Mouse (Mus musculus) intestine, embryonic 16.5 days (tissue): Measurements from ENCODE around the gene M1ap. TPM values are rescaled to one million over a fixed set of nuclear protein-coding genes. Genes with fewer than 3 reads are reported as not detected.

ENCODE experiments used
- ATAC-seq: fragments of 200-750 bp; cut with Nextera tagmentation; 2 replicates; pipeline ENCODE4 v1.8.0; 2017; ENCODE audit warnings: moderate TSS enrichment, moderate library complexity
- H3K27ac ChIP-seq: fragments of 300-500 bp; sonication (generic); 2 replicates; pipeline ENCODE4 v1.5.1; 2014; ENCODE audit warnings: mild to moderate bottlenecking, low read length
- H3K27me3 ChIP-seq: fragments of 300-500 bp; sonication (generic); replicated peaks from 2 replicates; pipeline ENCODE4 v1.6.1; 2014; ENCODE audit warnings: low read length, control low read depth, mixed read lengths; ENCODE audit not compliant: control insufficient read depth, insufficient read depth
- H3K36me3 ChIP-seq: fragments of 300-500 bp; sonication (generic); 2 replicates; pipeline ENCODE4 v1.6.1; 2014; ENCODE audit warnings: low read length, control low read depth; ENCODE audit not compliant: control insufficient read depth, insufficient read depth
- H3K4me1 ChIP-seq: fragments of 300-500 bp; sonication (generic); 2 replicates; pipeline ENCODE4 v1.6.1; 2014; ENCODE audit warnings: low read length, control low read depth, mixed read lengths; ENCODE audit not compliant: control insufficient read depth, insufficient read depth
- H3K4me2 ChIP-seq: fragments of 300-500 bp; sonication (generic); 2 replicates; pipeline ENCODE4 v1.6.1; 2014; ENCODE audit warnings: low read depth, low read length, control low read depth
- H3K4me3 ChIP-seq: fragments of 300-500 bp; sonication (generic); 2 replicates; pipeline ENCODE4 v1.5.1; 2014; ENCODE audit warnings: mild to moderate bottlenecking, low read length
- H3K9ac ChIP-seq: fragments of 300-500 bp; sonication (generic); 2 replicates; pipeline ENCODE4 v1.6.1; 2014; ENCODE audit warnings: low read depth, low read length
- H3K9me3 ChIP-seq: fragments of 300-500 bp; sonication (generic); 2 replicates; pipeline ENCODE4 v1.6.1; 2016; ENCODE audit warnings: low read length, control low read depth; ENCODE audit not compliant: control insufficient read depth
- WGBS: fragments of 180-500 bp; shearing (Covaris S2); extraction: QIAGEN DNeasy Blood & Tissue Kit; methylation state at CpG from one replicate; pipeline ENCODE4 v1.1.7; 2014; 5-methylcytosine and 5-hydroxymethylcytosine counted together
- polyA plus RNA-seq: library from polyadenylated mRNA; unstranded; fragments of >200 nt; fragmentation: Nextera tagmentation; extraction: Ambion mirVana; gene quantifications from 2 replicates; pipeline ENCODE4 v1.2.1, GENCODE M21; 2015

The M1ap gene
- polyA plus RNA-seq, 1 experiment from 2014 or later = 0.62 TPM

DNA sequence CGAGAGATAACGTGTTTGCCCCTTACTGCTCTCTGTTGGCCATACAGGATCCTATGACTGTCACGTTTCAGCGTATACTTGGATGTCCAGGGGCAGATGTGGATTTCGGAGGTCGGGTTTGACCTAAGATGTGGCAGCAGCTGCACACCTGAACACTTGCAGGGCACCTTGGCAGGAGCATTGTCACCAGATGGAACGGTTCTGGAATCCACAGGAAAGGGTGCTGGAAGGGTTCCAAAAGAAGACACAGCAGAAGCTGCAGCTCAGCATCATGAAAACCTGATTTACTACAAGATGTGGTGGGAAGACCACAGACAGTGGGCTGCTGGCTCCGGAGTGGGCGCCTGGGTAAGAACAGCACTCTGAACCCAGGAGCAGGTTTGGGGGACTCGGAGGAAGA, 20.6 kb upstream of the M1ap start:
- no peaks in the 10 kb centered on the region for H3K36me3 ChIP-seq
- 74% methylated on average over 10 of the region's 10 CpGs for WGBS
- no peaks in the 10 kb centered on the region for H3K27me3 ChIP-seq
- no peak overlapping the region for H3K27ac ChIP-seq
- H3K9ac ChIP-seq = no peak overlapping the region
- ATAC-seq = no peak
- H3K4me2 ChIP-seq = no peak overlapping the region
- H3K4me3 ChIP-seq = no peak overlapping the region
- H3K4me1 ChIP-seq = no peaks in the 10 kb centered on the region
- H3K9me3 ChIP-seq = no peaks in the 10 kb centered on the region

DNA sequence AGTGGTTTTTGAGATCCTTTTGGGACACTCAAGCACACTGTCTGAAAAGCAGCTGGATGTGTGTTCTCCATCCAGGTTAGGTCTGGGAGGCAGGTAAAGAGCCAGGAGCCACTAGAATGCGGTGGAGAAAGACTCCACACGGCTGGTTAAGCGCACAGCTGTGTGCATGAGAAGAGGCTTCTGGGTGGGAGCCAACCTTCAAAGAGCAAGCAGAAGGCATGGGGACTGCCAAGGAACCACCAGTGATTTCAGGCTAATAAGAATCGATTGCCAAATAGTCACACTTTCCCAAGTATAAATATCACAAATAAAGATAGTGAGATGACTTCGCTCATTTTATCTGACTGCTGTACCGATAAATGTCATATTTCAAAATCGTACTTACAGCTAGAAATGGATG, 20.2 kb upstream of the M1ap start:
- no peak overlapping the region for H3K4me3 ChIP-seq
- H3K9me3 ChIP-seq = no peaks in the 10 kb centered on the region
- H3K4me2 ChIP-seq = no peak overlapping the region
- H3K27me3 ChIP-seq = no peaks in the 10 kb centered on the region
- no peak for ATAC-seq
- no peaks in the 10 kb centered on the region for H3K4me1 ChIP-seq
- no peak overlapping the region for H3K27ac ChIP-seq
- H3K36me3 ChIP-seq = no peaks in the 10 kb centered on the region
- no peak overlapping the region for H3K9ac ChIP-seq
- 86% methylated on average over 7 of the region's 7 CpGs for WGBS

DNA sequence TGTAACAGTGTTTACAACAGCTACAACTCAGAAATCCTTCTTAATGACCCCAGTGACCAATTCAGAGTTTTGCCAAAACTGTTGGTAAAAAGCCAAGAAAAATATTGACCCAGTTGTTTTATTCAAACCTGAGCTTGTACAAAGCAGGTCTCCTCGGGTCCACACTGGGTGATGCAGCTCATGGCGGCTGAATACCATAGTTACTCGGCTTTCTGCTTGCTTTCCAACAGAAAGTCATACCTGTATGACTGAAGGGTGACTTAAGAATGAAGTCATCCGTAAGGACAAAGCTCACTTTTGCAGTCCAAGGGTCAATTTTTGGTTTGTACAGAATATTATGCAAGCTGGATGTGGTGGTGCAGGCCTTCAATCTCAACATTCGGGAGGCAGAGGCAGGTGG, 19.1 kb upstream of the M1ap start:
- H3K4me3 ChIP-seq = no peak overlapping the region
- H3K4me2 ChIP-seq = no peak overlapping the region
- H3K27ac ChIP-seq = no peak overlapping the region
- no peaks in the 10 kb centered on the region for H3K27me3 ChIP-seq
- no peaks in the 10 kb centered on the region for H3K4me1 ChIP-seq
- no peak for ATAC-seq
- 76% methylated on average over 5 of the region's 5 CpGs for WGBS
- H3K9ac ChIP-seq = no peak overlapping the region
- no peaks in the 10 kb centered on the region for H3K9me3 ChIP-seq
- H3K36me3 ChIP-seq = no peaks in the 10 kb centered on the region

DNA sequence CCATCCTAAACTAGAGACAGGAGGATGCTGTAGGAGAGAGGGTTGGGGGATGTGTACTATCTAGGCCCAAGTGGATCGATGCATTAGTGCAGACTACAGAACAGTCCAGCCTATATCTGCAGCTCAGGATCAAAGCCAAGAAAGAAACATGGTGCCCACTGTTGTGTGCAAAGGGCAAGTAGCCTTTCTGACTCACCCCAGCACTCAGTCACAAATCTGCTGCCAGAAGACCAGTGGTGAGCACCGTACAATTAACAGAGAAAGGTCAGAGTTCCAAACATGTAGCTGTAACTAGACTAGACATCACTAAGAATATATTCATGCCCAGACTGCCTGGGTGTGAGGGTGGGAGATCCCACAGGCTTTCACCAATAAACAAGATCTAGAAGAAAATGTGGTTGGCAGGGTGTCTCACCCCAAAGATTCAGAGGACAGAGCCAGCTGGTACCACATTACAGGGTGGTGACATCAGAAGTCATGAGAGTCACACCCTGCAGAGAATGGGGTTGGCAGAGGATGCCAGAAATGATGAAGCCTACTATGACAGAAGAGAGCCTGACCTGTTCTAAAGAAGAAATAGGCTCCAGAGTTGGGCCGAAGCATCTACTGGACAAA, 12.0 kb upstream of the M1ap start:
- no peaks in the 10 kb centered on the region for H3K9me3 ChIP-seq
- H3K27ac ChIP-seq = no peak overlapping the region
- H3K4me3 ChIP-seq = no peak overlapping the region
- H3K9ac ChIP-seq = no peak overlapping the region
- H3K27me3 ChIP-seq = no peaks in the 10 kb centered on the region
- WGBS = 87% methylated on average over 3 of the region's 3 CpGs
- H3K4me1 ChIP-seq = peaks cover 5% of the 10 kb centered on the region
- ATAC-seq = no peak
- no peak overlapping the region for H3K4me2 ChIP-seq
- H3K36me3 ChIP-seq = no peaks in the 10 kb centered on the region

DNA sequence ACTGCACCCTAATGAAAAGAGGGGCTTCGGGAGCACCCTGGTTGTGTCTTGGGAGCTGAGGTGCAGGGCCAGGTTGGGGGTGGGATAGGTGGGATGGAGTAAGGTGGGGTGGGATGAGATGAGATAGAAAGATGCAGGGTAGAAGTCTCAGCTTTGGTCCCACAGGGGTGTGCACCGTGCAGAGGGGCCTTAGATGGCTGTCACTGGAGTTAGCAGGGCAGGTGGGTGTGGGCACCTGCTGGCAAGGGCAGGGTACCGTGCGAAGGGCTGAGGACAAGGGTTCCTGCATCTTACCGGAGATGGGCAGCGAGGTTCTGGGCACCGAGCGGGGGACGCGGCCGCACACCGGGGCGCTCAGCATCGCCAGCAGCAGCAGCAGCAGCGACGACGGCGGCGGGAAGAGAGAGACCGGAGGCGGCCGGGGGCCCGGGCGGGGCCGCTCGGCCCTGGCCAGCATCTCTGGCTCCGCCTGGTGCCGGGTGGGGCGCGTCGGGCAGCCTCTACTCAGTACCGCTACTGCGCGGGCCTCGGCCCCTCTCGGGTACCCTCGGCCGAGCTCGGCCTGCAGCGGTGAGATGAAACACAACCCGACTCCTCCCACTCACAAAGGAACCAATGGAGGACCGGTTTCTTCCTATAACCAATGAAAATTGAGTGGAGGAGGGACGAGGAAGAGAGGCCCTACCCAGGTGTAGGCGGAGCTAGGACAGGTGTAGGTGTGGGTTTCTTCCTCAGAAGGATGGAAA, 7.4 kb upstream of the M1ap start, which contains the start of gene Sema4f:
Sema4f (minus strand) TSS at position 603 of the 746 bp plus-strand sequence.
- Histone ChIP-seq H3K4me3 (peak within 1 kb of the TSS; percentile 55), H3K27ac (no peak within 1 kb of the TSS), H3K9me3 (no peaks in the 10 kb centered on the region), H3K27me3 (no peaks in the 10 kb centered on the region), H3K4me2 (peak within 1 kb of the TSS; percentile 84), H3K36me3 (no peaks in the 10 kb centered on the region), H3K4me1 (peaks cover 5% of the 10 kb centered on the region), H3K9ac (peak within 1 kb of the TSS; percentile 65)
- ATAC-seq = peak; percentile 95
- WGBS = 3% methylated on average over 37 of the region's 44 CpGs

DNA sequence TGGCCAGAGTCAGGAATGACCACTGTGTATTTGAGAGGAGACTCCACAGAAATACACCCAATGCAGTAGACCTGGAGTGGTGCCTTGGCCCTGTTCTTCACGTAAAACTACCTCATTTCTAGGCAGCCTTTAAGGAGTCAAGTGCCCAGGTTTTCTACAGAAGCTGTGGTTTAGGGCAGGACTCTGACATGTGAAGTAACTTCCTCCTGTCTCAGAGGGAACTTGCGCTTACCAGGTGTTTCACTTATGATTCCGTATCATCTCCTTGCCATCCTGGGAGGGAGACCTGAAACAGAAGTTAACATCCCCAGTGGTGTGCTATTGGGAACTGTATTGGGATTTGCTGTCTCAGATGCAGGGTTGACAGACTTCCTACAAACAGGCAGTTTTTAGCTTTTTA, 5.9 kb upstream of the M1ap start:
- WGBS = 83% methylated on average over 3 of the region's 3 CpGs
- Histone ChIP-seq H3K4me2 (no peak overlapping the region), H3K9ac (no peak overlapping the region), H3K27ac (no peak overlapping the region), H3K36me3 (no peaks in the 10 kb centered on the region), H3K4me1 (peaks cover 5% of the 10 kb centered on the region), H3K4me3 (no peak overlapping the region), H3K27me3 (no peaks in the 10 kb centered on the region), H3K9me3 (no peaks in the 10 kb centered on the region)
- no peak for ATAC-seq

DNA sequence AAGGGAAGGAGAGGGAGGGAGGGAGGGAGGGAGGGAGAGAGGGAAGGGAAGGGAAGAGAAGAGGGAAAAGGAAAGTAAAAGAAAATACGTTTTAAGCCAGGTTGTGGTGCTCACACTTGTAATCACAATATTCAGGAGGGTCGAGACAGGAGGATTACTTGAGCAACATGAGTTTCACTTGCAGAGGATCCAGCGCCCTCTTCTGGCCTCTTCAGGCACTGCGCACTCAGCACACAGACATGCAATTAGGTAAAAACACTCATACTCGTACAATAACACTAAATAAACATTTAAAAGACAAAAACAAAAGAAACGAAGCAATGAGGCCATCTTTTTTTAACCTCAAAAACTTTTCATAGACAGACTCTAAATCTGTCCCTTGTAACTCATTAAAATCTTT, 952 bp upstream of the M1ap start:
- Histone ChIP-seq H3K36me3 (no peaks in the 10 kb centered on the region), H3K27ac (no peak overlapping the region), H3K9me3 (no peaks in the 10 kb centered on the region), H3K4me2 (no peak overlapping the region), H3K27me3 (no peaks in the 10 kb centered on the region), H3K4me3 (no peak overlapping the region), H3K4me1 (no peaks in the 10 kb centered on the region), H3K9ac (no peak overlapping the region)
- ATAC-seq = no peak
- 50% methylated on average over 6 of the region's 6 CpGs for WGBS

DNA sequence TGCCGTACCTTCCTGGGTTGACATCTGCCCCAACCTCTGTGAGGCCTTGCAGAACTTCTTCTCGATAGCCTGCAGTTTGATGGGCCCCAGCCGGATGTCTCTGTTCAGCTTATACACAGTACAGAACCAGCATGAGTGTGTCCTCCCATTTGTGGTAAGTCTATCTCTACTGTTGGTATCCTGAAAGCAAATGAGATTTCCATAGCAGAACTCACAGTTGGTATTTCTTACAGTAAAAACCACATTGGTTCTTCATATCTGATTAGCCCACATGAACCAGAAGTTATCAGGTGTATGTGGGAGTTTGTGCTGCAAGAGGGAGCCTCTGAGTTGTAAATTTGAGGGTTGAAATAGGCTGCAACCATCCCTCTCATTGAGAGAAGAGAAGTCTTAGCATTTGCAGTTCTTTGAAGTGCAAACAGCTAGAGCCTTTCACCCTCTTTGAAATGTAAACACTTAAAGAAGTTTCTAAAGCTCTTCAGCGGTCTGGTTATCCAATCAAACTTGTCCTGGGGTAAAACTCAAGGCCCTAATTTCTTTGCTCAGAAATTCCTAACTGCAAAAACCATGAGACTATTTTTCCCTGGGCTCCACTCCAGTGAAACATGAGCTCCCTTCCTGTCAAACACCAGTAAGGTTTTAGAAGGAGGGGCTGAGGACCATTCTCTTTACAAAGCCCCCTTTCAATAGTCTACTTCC, 10.0 kb downstream of the M1ap start:
- WGBS = 46% methylated on average over 4 of the region's 4 CpGs
- no peak overlapping the region for H3K9ac ChIP-seq
- peak; percentile 58 for ATAC-seq
- no peaks in the 10 kb centered on the region for H3K27me3 ChIP-seq
- no peaks in the 10 kb centered on the region for H3K36me3 ChIP-seq
- H3K9me3 ChIP-seq = no peaks in the 10 kb centered on the region
- 0 out of 2 replicates have a peak, but pooled peaks cover 2% of the 10 kb centered on the region for H3K4me1 ChIP-seq
- 0 out of 2 replicates have a peak overlapping the region, but pooled peaks have one; percentile 21 for H3K27ac ChIP-seq
- H3K4me2 ChIP-seq = no peak overlapping the region
- H3K4me3 ChIP-seq = no peak overlapping the region

DNA sequence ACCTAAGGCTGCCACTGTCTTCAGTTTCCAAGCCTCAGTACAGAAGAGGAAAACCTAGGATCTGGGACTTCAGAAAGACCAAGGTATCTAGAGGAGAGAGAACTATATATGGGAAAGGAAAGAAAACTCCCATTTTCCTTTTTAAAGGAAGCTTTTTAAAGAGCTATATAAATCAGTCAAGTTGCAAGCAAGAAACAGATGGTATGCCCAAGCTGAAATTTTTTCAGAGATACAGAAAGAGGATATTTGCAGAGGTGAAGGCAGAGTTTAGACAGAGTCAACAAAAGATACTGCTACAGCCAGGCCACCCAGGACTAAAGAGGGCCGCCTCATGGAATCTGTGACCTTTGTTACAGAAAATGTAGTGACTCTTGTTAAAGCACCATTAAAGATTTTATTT, 15.0 kb downstream of the M1ap start:
- H3K9me3 ChIP-seq = no peaks in the 10 kb centered on the region
- H3K36me3 ChIP-seq = no peaks in the 10 kb centered on the region
- no peaks in the 10 kb centered on the region for H3K27me3 ChIP-seq
- H3K4me2 ChIP-seq = no peak overlapping the region
- no peak for ATAC-seq
- H3K4me3 ChIP-seq = no peak overlapping the region
- no peak overlapping the region for H3K27ac ChIP-seq
- H3K9ac ChIP-seq = no peak overlapping the region
- WGBS = 46% methylated on average over 1 of the region's 1 CpGs
- no peaks in the 10 kb centered on the region for H3K4me1 ChIP-seq
